Mouse (Mus musculus): ENCODE measurements at regions not wholly inside any gene's neighbourhood (a gene's known extent, or its start where the extent isn't known, plus 50 kb on each side); places are given as distances from the start of the nearest gene placed in this dataset.

GRCm38 (mm10) chr8:42144685-42145084 is 727.8 kb upstream of the Frg1 start:
- DNase-seq (ENCODE audit: low read depth, low spot score), result no peak

- DNase-seq (ENCODE audit: low read depth, low spot score), result no peak
These were observed 727.3 kb upstream of the Frg1 start for GRCm38 (mm10) chr8:42144220-42144619.

GRCm38 (mm10) chr8:42107582-42107981 is 690.7 kb upstream of the Frg1 start:
- no peak for DNase-seq (ENCODE audit: low read depth, low spot score)

GRCm38 (mm10) chr8:42069314-42069713 is 652.4 kb upstream of the Frg1 start:
- DNase-seq (ENCODE audit: low read depth, low spot score), result no peak

- no peak for DNase-seq (ENCODE audit: low read depth, low spot score)
These were observed 626.7 kb upstream of the Frg1 start for GRCm38 (mm10) chr8:42043526-42043925.

GRCm38 (mm10) chr8:42039245-42039644 is 622.4 kb upstream of the Frg1 start:
- no peak for DNase-seq (ENCODE audit: low read depth, low spot score)

- DNase-seq (ENCODE audit: low read depth, low spot score), result no peak
These were observed 610.1 kb upstream of the Frg1 start for GRCm38 (mm10) chr8:42026934-42027333.

- no peak for DNase-seq (ENCODE audit: low read depth, low spot score)
These were observed 600.9 kb upstream of the Frg1 start for GRCm38 (mm10) chr8:42017786-42018185.

GRCm38 (mm10) chr8:42003170-42003569 is 586.3 kb upstream of the Frg1 start:
- no peak for DNase-seq (ENCODE audit: low read depth, low spot score)

- no peak for DNase-seq (ENCODE audit: low read depth, low spot score)
These were observed 572.2 kb upstream of the Frg1 start for GRCm38 (mm10) chr8:41989040-41989501.

- no peak for DNase-seq (ENCODE audit: low read depth, low spot score)
These were observed 571.3 kb upstream of the Frg1 start for GRCm38 (mm10) chr8:41988216-41988615.

GRCm38 (mm10) chr8:41987417-41987816 is 570.5 kb upstream of the Frg1 start:
- no peak for DNase-seq (ENCODE audit: low read depth, low spot score)

- DNase-seq (ENCODE audit: low read depth, low spot score), result no peak
These were observed 555.5 kb upstream of the Frg1 start for GRCm38 (mm10) chr8:41972416-41972815.

- no peak for DNase-seq (ENCODE audit: low read depth, low spot score)
These were observed 553.7 kb upstream of the Frg1 start for GRCm38 (mm10) chr8:41970536-41970935.

- DNase-seq (ENCODE audit: low read depth, low spot score), result no peak
These were observed 552.5 kb upstream of the Frg1 start for GRCm38 (mm10) chr8:41969408-41969807.

- no peak for DNase-seq (ENCODE audit: low read depth, low spot score)
These were observed 547.2 kb upstream of the Frg1 start for GRCm38 (mm10) chr8:41964088-41964487.

GRCm38 (mm10) chr8:41956878-41957277 is 540.0 kb upstream of the Frg1 start:
- no peak for DNase-seq (ENCODE audit: low read depth, low spot score)

GRCm38 (mm10) chr8:41950736-41951135 is 533.9 kb upstream of the Frg1 start:
- DNase-seq (ENCODE audit: low read depth, low spot score), result no peak

- DNase-seq (ENCODE audit: low read depth, low spot score), result no peak
These were observed 522.4 kb upstream of the Frg1 start for GRCm38 (mm10) chr8:41939298-41939697.

GRCm38 (mm10) chr8:41921106-41921505 is 504.2 kb upstream of the Frg1 start:
- no peak for DNase-seq (ENCODE audit: low read depth, low spot score)

GRCm38 (mm10) chr8:41920536-41920935 is 503.7 kb upstream of the Frg1 start:
- DNase-seq (ENCODE audit: low read depth, low spot score), result no peak

GRCm38 (mm10) chr8:41878029-41878748 is 461.3 kb upstream of the Frg1 start:
- DNase-seq (ENCODE audit: low read depth, low spot score), result no peak

- no peak for DNase-seq (ENCODE audit: low read depth, low spot score)
These were observed 452.9 kb upstream of the Frg1 start for GRCm38 (mm10) chr8:41869681-41870356.
